Mouse (Mus musculus): ENCODE measurements around the gene B4galt5.

GRCm38 (mm10) chr2:167277026-167277425, 72.0 kb downstream of the B4galt5 start:
- TF ChIP-seq ZKSCAN1 (IDR thresholded peaks at IDR 0.05; ENCODE audit: low read depth, low read length), result no peak
- TF ChIP-seq EP300 (IDR thresholded peaks at IDR 0.05; ENCODE audit: low read depth in 1 of 2, low read length in 2 of 2), result no peak
- no peak for TF ChIP-seq TBP (IDR thresholded peaks at IDR 0.05; ENCODE audit: low read depth, low read length)
- TF ChIP-seq MAX (IDR thresholded peaks at IDR 0.05; ENCODE audit: low read length), result no peak
- TF ChIP-seq CTCF (IDR thresholded peaks at IDR 0.05 in 2 of 3, conservative IDR thresholded peaks at IDR 0.05 in 1 of 3; ENCODE audit: control insufficient read depth in 1 of 3, insufficient read depth in 1 of 3, low read depth in 2 of 3, low read length in 3 of 3, poor library complexity in 1 of 3, severe bottlenecking in 1 of 3), result no peak
